Mouse (Mus musculus): ENCODE measurements at regions not wholly inside any gene's neighbourhood (a gene's known extent, or its start where the extent isn't known, plus 50 kb on each side); places are given as distances from the start of the nearest gene placed in this dataset.
"Not testable (repeated sequence)": the region's sequence is repeated elsewhere in the genome, so short reads cannot be mapped to it uniquely, and the experiment has no call there.

DNA sequence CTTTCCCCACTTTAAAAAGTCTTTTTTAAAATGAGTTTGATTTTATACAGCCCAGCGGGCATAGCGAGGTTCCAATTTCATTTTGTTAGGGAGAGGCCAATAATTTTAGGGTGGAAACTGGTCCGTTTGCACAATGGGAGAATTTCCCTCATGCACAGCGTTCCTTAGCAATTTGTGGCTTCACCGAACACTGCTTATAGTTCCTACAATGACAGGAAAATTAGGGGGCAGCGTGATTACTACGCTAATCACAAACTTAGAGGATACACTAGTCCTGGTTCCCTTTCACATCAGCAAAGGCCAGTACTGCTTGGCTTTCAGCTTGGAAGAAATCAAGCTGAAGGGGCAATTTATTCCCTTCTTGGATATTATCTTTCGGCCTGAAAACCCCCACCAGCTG is 745.1 kb upstream of the Gm19410 start:
- no peak for DNase-seq

DNA sequence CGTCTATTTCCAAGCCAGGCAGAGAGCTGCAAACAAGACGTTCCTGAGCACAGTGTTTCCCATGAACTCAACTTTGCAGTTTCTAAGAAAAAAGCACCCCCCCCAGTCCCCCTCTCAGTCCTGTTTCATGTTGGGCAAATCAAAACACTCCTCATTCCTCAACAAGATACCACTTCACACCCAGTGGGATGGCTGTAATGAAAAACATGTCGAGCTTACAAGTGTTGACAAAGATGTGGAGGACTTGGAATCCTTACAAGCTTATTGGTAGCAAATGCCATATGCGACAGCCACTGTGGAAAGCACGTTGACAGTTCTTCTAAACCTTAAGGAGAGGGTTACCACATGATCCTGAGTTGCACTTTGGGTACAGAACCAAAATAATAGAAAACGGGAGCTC is 742.9 kb upstream of the Gm19410 start:
- DNase-seq = no peak

DNA sequence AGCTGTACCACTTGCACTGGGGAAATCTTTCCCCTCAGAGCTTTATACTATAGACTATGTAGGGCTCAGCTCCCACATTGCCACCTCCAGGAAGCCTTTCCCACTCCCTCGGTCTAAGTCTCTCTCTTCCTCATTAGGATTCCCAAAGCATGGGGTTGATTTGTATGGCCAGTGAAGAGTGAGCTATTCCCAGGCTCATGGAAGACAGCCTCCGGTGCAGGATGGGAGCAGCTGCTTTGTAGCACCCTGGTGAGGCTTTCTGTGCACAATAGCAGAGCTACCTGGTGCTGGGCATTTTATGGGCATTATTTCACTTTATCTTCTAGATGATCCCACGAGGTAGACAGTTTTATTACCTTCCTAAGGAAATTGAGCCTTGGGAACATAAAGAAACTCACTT is 717.8 kb upstream of the Gm19410 start:
- no peak for DNase-seq

- DNase-seq = no peak
Measured at GRCm38 (mm10) chr8:35053444-35053843, 712.1 kb upstream of the Gm19410 start.

- DNase-seq = no peak
Measured at GRCm38 (mm10) chr8:35061048-35061447, 704.5 kb upstream of the Gm19410 start.

- DNase-seq = no peak
Measured at GRCm38 (mm10) chr8:35068228-35068627, 697.4 kb upstream of the Gm19410 start.

DNA sequence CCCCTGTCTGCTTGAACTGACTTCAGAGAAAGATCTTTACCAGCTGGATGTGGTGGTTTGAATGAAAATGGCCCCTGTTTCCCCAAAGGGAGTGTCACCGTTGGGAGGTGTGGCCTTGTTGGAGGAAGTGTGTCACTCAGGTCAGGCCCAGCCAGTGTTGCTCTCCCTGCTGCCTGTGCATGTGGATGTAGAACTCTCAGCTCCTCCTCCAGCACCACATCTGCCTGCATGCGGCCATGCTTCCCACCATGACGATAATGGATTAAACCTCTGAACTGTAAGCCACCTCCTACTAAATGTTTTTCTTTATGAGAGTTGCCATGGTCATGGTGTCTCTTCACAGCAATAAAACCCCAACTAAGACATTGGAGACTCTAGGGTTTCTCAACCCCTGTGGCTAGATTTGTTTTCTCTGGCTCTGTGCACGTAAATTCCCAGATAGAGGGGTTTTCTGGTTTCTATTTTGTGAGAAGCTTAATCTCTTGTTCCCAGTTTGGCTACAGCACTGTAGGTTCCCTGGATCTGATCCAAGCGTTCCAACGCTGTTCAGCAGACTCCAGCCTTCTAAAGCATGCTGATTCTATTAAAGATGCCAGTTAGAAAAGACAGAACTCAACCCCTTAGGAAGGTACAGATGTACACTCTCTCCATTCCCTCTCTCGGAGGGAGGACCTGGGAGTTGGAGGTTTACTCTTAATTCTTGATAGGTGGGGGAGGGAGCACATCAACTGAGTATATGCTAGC is 695.2 kb upstream of the Gm19410 start:
- no peak for DNase-seq

DNA sequence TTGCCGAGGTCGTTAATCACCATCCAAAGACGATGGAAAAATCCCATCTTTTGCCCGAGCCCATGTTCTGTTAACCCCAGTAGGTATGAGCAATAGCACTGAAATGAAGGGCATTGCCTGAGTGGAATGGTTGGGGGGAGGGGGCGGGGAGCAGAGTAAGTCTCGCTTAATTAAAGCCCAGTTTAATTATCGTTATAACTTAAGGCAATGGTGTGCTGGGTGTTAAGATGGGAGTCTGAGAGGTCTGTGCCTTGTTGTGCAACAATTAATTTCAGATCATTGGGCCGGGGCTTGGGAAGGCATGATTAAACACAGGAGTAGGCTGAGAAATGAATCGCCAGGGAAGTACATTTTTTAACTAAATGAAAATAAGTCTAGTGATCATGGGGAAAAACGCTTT is 689.6 kb upstream of the Gm19410 start:
- DNase-seq = no peak

DNA sequence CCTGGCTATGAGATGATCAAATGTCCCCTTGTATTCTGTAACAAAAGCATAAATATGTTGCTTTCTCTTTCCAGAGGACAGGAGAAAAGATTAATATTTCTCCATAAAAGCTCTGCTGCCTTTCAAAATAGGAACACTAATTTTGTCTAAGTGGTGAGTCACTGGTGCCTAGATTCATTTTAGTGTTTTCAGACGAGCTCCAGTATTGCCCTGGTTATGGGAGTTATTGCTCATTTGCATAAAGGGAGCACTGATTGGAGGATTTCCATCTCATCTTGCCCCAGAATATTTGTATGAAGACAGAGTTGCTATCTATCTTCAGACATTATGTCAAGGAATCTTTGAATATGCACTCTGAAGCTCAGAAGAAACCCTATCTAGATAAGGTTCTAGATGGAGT is 682.4 kb upstream of the Gm19410 start:
- no peak for DNase-seq

GRCm38 (mm10) chr8:35087070-35087469 is 678.5 kb upstream of the Gm19410 start:
- DNase-seq = no peak

GRCm38 (mm10) chr8:35088380-35089244 is 677.0 kb upstream of the Gm19410 start:
- no peak for DNase-seq

- DNase-seq = no peak
Measured at GRCm38 (mm10) chr8:35089519-35089918, 676.1 kb upstream of the Gm19410 start.

DNA sequence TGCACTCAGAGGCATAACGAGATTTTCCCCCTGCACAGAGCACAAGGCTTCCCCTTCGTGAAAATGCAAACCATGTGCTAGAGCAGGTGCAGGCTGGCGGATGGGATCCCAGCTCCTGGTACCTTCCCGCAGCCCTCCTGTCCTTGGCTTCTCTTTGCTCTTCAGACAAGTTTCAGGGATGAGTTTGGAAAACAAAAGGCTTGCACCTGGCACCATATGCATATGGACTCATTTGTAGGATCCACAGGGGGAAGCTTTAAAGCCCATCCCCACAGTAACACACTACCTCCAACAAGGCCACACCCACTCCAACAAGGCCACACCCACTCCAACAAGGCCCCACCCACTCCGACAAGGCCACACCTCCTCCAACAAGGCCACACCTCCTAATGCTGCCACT is 663.9 kb upstream of the Gm19410 start:
- no peak for DNase-seq

- not testable (repeated sequence) for DNase-seq
Measured at GRCm38 (mm10) chr8:35102102-35102501, 663.5 kb upstream of the Gm19410 start.

DNA sequence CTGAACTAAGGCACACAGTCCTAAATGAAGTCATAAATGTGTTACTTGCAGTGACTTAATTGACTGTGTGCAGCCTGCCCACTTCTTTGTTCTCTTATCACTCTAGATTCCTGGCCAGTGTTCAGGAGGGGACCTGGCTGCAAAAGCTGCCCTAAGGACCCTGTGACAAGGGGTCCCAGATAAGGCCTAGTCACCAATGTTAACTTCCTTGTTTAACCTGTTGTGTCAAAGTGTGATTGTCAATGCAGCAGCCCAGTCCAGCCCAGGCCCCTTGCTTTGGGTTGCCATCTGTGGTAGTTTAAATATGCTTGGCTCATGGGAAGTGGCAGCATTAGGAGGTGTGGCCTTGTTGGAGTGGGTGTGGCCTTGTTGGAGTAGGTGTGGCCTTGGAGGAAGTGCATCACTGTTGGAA is 661.1 kb upstream of the Gm19410 start:
- DNase-seq = not testable (repeated sequence)

GRCm38 (mm10) chr8:35109506-35110217 is 655.9 kb upstream of the Gm19410 start:
- no peak for DNase-seq

GRCm38 (mm10) chr8:35110286-35110685 is 655.3 kb upstream of the Gm19410 start:
- no peak for DNase-seq

GRCm38 (mm10) chr8:35111130-35111529 is 654.5 kb upstream of the Gm19410 start:
- no peak for DNase-seq

DNA sequence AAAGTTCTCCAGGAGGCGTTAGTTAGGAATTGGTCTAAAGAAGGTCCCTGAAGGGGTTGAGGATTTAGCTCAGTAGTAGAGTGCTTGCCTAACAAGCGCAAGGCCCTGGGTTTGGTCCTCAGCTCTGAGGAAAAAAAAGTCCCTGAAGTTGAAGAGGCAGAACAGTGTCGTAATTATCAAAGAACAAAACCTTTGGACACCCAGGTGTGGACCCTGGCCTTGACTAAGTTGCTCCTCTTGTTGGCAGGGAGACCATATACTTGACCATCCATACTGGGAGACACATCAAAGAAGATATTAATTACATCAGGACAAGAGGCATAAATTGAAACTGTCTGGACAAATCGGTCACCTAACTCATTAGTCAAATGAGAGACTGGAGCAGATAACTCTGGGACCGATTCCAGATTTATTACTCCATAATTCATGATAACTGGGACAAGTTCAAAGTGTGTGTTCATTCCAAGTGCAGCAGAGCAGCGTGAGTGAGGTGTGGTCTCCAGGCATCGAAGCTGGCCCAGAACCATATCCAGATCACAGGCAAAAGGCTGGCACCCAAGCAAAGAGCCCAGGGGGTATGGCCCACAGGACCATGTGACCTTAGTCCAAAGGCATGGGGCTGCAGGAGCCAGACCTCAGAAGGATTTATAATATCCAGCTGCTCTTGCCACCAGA is 652.9 kb upstream of the Gm19410 start:
- DNase-seq = no peak

GRCm38 (mm10) chr8:35114031-35114430 is 651.6 kb upstream of the Gm19410 start:
- DNase-seq = no peak

- DNase-seq = no peak
Measured at GRCm38 (mm10) chr8:35120612-35121011, 645.0 kb upstream of the Gm19410 start.

GRCm38 (mm10) chr8:35121084-35121483 is 644.5 kb upstream of the Gm19410 start:
- no peak for DNase-seq
